Mouse (Mus musculus) liver, embryonic 13.5 days (tissue): ENCODE results near the gene Ino80. TPM values are rescaled to one million over a fixed set of nuclear protein-coding genes. Genes with fewer than 3 reads are reported as not detected.
A peak's percentile ranks its signal among the peaks of the same experiment; 100 is the strongest.

Experiments used
- ATAC-seq: fragments of 200-750 bp; cut with Nextera tagmentation; 2 replicates; pipeline ENCODE4 v1.8.0; 2017; ENCODE audit warnings: low read depth, mild to moderate bottlenecking, moderate number of reproducible peaks, moderate library complexity
- DNase-seq: peaks from one replicate; pipeline ENCODE4 v3.0.0; 2022
- H3K27ac ChIP-seq: fragments of 300-500 bp; sonication (generic); 2 replicates; pipeline ENCODE4 v1.5.1; 2015; ENCODE audit warnings: moderate library complexity, mild to moderate bottlenecking, inconsistent platforms
- H3K27me3 ChIP-seq: fragments of 300-500 bp; sonication (generic); 2 replicates; pipeline ENCODE4 v1.6.1; 2015; ENCODE audit warnings: mild to moderate bottlenecking, inconsistent platforms
- H3K36me3 ChIP-seq: fragments of 300-500 bp; sonication (generic); 2 replicates; pipeline ENCODE4 v1.6.1; 2015; ENCODE audit warnings: mild to moderate bottlenecking, inconsistent platforms
- H3K4me1 ChIP-seq: fragments of 300-500 bp; sonication (generic); replicated peaks from 2 replicates; pipeline ENCODE4 v1.6.1; 2015; ENCODE audit warnings: inconsistent platforms
- H3K4me2 ChIP-seq: fragments of 300-500 bp; sonication (generic); 2 replicates; pipeline ENCODE4 v1.6.1; 2015; ENCODE audit warnings: inconsistent platforms, mild to moderate bottlenecking, moderate library complexity
- H3K4me3 ChIP-seq: fragments of 300-500 bp; sonication (generic); replicated peaks from 2 replicates; pipeline ENCODE4 v1.5.1; 2015; ENCODE audit warnings: mild to moderate bottlenecking, inconsistent platforms
- H3K9ac ChIP-seq: fragments of 300-500 bp; sonication (generic); 2 replicates; pipeline ENCODE4 v1.6.1; 2015; ENCODE audit warnings: mild to moderate bottlenecking, inconsistent platforms
- H3K9me3 ChIP-seq: fragments of 300-500 bp; sonication (generic); replicated peaks from 2 replicates; pipeline ENCODE4 v1.6.1; 2016; ENCODE audit warnings: inconsistent platforms
- WGBS: fragments of 180-500 bp; shearing (Covaris S2); methylation state at CpG from one replicate; pipeline ENCODE4 v1.1.7; 2015; ENCODE audit not compliant: insufficient replicate concordance; 5-methylcytosine and 5-hydroxymethylcytosine counted together
- polyA plus RNA-seq: library from polyadenylated mRNA; unstranded; fragments of >200 nt; fragmentation: Nextera tagmentation; extraction: Ambion mirVana; gene quantifications from 2 replicates; pipeline ENCODE4 v1.2.1, GENCODE M21; 2015

Ino80 gene
- polyA plus RNA-seq, 1 experiment from 2014 or later = 2.0 TPM

- Histone ChIP-seq H3K36me3 (no peaks in the 10 kb centered on the region), H3K9me3 (no peaks in the 10 kb centered on the region), H3K27me3 (peaks cover 30% of the 10 kb centered on the region), H3K27ac (no peak overlapping the region), H3K4me2 (no peak overlapping the region), H3K4me3 (no peak overlapping the region), H3K4me1 (peaks cover 29% of the 10 kb centered on the region), H3K9ac (no peak overlapping the region)
- ATAC-seq (no peak), DNase-seq (no peak)
- 81% methylated on average over 3 of the region's 3 CpGs for WGBS
Measured at GRCm38 (mm10) chr2:119355089-119355488, 122.4 kb downstream of the Ino80 start.

DNA sequence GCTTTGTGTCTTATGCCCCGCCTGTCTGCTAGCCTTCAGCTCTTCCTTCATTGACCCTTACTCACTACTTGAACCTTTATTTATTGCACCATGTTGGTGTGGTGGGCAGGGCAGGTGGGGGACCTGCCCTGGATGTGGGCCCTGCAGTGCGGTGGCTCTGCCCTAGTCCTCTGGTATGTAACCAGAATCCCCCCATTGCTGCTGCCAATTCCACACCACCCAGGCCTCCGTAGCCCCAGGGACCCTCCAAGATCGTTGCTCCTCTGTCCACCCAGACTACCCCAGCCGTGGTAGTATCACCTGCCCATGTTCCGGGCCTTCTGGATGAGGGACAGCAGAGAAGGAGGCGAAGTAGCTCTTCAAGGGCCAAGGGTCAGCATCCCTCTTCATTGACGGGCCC, 123.8 kb downstream of the Ino80 start:
- peaks cover 41% of the 10 kb centered on the region for H3K27me3 ChIP-seq
- no peak overlapping the region for H3K4me3 ChIP-seq
- ATAC-seq = no peak
- H3K9ac ChIP-seq = no peak overlapping the region
- H3K4me1 ChIP-seq = peaks cover 24% of the 10 kb centered on the region
- no peaks in the 10 kb centered on the region for H3K9me3 ChIP-seq
- no peak overlapping the region for H3K27ac ChIP-seq
- no peaks in the 10 kb centered on the region for H3K36me3 ChIP-seq
- no peak overlapping the region for H3K4me2 ChIP-seq
- no peak for DNase-seq
- 78% methylated on average over 8 of the region's 8 CpGs for WGBS

DNA sequence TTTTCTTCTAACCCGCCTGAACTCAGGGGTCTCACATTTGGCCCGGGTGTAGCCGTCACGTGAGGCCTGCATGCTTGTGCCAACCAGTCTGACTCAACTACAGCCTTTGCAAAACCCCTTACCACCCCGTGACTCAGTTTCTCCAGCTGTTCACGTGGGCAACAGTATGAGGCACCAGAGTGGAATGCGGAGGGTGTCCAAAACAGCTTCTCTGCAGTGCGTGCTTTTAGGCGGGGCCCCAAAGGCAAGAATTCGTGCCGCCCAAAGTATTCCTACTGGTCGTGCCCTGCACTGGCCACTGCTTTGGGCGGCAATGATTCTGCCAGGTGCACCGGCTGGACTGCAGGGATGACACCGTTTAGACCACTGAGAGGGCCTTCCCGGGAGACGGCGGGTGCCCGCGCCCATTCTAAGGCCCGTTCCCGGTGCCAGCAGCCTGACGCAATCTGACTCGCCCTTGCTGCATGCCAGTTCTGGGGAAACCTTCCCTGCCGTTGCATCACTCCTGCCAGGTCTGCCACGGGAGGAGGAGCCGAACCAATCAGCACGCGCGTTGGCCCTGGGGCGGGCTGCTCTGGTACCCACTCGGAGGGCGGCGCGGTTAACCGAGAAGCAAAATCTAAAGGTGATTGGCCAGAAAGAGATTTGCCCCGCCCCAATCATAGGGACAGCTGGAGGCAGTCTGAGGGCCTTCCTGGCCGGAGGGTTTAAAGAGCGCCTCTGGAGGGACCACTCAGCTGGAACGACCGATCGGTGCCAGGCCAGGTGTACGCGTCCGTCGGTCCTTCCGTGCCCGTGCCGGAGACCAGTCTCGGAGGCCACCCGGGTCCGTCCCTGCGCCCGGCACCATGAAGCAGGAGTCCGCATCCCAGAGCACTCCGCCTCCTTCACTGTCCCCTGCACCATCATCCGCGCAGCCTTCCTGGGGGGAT, 126.7 kb downstream of the Ino80 start, which contains the start of gene Chac1:
Chac1 (plus strand) TSS at position 675 of the 932 bp plus-strand sequence.
- peaks cover 46% of the 10 kb centered on the region for H3K27me3 ChIP-seq
- 0 out of 2 replicates have a peak within 1 kb of the TSS, but pooled peaks have one; percentile 10 for H3K27ac ChIP-seq
- DNase-seq (peak; percentile 85), ATAC-seq (peak; percentile 96)
- H3K9ac ChIP-seq = peak within 1 kb of the TSS; percentile 75
- 7% methylated on average over 58 of the region's 58 CpGs for WGBS
- H3K4me1 ChIP-seq = peaks cover 15% of the 10 kb centered on the region
- H3K4me2 ChIP-seq = peak within 1 kb of the TSS; percentile 85
- H3K4me3 ChIP-seq = peak within 1 kb of the TSS; percentile 69
- no peaks in the 10 kb centered on the region for H3K9me3 ChIP-seq
- no peaks in the 10 kb centered on the region for H3K36me3 ChIP-seq

DNA sequence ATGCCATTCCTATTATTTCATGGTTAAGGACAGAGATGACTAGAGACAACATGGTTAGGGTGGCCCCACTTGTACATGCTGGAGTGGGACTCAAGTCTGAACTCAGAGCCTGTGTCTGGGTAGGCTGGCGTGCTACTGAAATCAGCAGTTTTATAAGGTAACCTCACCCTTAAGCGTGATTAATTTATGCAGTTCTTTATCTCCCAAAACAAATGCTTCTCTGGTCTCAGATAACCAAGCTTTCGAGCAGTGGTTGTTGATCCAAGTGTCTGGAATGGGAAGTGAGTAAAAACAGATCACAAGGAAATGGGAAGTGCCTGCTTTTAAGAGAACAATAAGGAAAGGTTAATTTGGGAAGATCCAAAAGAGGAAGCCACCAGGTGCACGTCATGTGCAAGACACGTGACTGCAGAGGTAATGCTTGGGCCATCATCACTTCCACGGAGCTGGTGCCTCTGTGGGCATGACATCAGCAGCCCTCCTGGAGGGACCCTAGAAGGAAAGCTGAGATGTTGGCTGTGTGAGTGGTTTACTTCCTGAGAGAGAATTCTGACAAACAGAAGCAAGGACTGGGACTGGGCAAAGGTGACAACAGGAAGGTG, 132.8 kb downstream of the Ino80 start:
- peaks cover 5% of the 10 kb centered on the region for H3K4me1 ChIP-seq
- no peak overlapping the region for H3K4me2 ChIP-seq
- H3K27ac ChIP-seq = no peak overlapping the region
- H3K9ac ChIP-seq = no peak overlapping the region
- no peak overlapping the region for H3K4me3 ChIP-seq
- no peaks in the 10 kb centered on the region for H3K9me3 ChIP-seq
- no peak for DNase-seq
- peaks cover 16% of the 10 kb centered on the region for H3K27me3 ChIP-seq
- WGBS = 15% methylated on average over 6 of the region's 6 CpGs
- no peaks in the 10 kb centered on the region for H3K36me3 ChIP-seq
- no peak for ATAC-seq

GRCm38 (mm10) chr2:119337425-119338265, 139.8 kb downstream of the Ino80 start:
- Histone ChIP-seq H3K4me3 (peak overlapping the region; percentile 64), H3K4me2 (peak overlapping the region; percentile 82), H3K9ac (peak overlapping the region; percentile 72), H3K27ac (peak overlapping the region; percentile 23; the same call in 1 of the 2 replicates), H3K4me1 (peaks cover 19% of the 10 kb centered on the region), H3K27me3 (peaks cover 38% of the 10 kb centered on the region), H3K36me3 (no peaks in the 10 kb centered on the region), H3K9me3 (no peaks in the 10 kb centered on the region)
- 6% methylated on average over 60 of the region's 60 CpGs for WGBS
- peak; percentile 69 for DNase-seq
- ATAC-seq = peak; percentile 81

DNA sequence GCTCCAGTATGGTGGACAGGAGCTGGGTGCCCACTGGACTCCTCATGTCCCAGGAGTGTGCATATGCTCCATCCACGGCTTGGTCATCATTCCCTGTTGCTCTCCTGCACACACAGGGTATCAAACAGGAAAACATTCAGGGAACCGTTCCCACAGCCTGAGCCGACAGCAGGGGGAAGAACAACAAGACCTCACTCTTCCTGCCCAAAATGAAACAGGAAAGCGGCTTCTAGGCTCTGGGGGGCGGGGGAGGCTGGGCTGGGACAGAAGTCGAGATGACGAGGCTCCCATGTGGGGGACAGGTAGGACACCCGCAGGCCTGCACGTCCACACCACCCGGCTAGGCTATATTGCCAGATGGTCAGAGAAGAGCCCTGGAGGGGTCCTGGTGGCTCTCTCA, 141.0 kb downstream of the Ino80 start:
- no peak for ATAC-seq
- H3K27ac ChIP-seq = no peak overlapping the region; the same call in 1 of the 2 replicates
- no peak overlapping the region for H3K4me2 ChIP-seq

DNA sequence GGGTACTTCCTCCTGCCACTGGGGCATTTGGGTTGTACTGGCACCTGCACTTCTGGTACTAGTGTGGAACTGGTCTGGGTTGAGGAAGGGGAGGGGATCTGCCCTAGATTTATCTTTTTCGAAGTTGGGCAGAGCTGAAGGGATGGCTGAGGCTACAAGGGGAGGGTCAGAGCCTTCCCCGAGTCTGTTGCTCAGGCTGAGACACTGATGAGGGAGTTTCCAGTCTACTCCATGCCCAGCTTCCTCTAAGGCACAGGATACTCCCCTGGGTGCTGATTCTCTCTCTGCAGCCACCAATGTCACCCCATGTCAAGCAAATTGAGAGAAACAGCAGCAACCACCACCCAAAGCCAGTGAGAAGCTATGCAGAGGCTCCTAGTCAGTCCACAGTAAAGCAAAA, 141.5 kb downstream of the Ino80 start:
- Histone ChIP-seq H3K36me3 (no peaks in the 10 kb centered on the region), H3K4me1 (peaks cover 19% of the 10 kb centered on the region), H3K9me3 (no peaks in the 10 kb centered on the region), H3K4me3 (no peak overlapping the region), H3K4me2 (no peak overlapping the region), H3K27ac (no peak overlapping the region), H3K9ac (no peak overlapping the region), H3K27me3 (peaks cover 54% of the 10 kb centered on the region)
- ATAC-seq (no peak), DNase-seq (no peak)
- 23% methylated on average over 2 of the region's 2 CpGs for WGBS

More for the DNA sequence above, 141.0 kb downstream of the Ino80 start:
- 38% methylated on average over 10 of the region's 10 CpGs for WGBS
- Histone ChIP-seq H3K9me3 (no peaks in the 10 kb centered on the region), H3K27me3 (peaks cover 50% of the 10 kb centered on the region), H3K36me3 (no peaks in the 10 kb centered on the region), H3K9ac (no peak overlapping the region), H3K4me3 (no peak overlapping the region), H3K4me1 (peaks cover 19% of the 10 kb centered on the region)
- no peak for DNase-seq

- no peaks in the 10 kb centered on the region for H3K36me3 ChIP-seq
- no peak overlapping the region for H3K9ac ChIP-seq
- no peak for ATAC-seq
- no peak overlapping the region for H3K27ac ChIP-seq
- H3K4me1 ChIP-seq = peaks cover 19% of the 10 kb centered on the region
- H3K9me3 ChIP-seq = no peaks in the 10 kb centered on the region
- peaks cover 59% of the 10 kb centered on the region for H3K27me3 ChIP-seq
- H3K4me2 ChIP-seq = no peak overlapping the region
- no peak overlapping the region for H3K4me3 ChIP-seq
- WGBS = 70% methylated on average over 1 of the region's 1 CpGs
- no peak for DNase-seq
Measured at GRCm38 (mm10) chr2:119335535-119335934, 142.0 kb downstream of the Ino80 start.

GRCm38 (mm10) chr2:119334964-119335525, 142.4 kb downstream of the Ino80 start:
- DNase-seq (no peak), ATAC-seq (no peak)
- H3K36me3 ChIP-seq = no peaks in the 10 kb centered on the region
- WGBS = 72% methylated on average over 7 of the region's 7 CpGs
- H3K27me3 ChIP-seq = peaks cover 64% of the 10 kb centered on the region
- no peak overlapping the region for H3K4me3 ChIP-seq
- H3K4me1 ChIP-seq = peaks cover 23% of the 10 kb centered on the region
- no peak overlapping the region for H3K9ac ChIP-seq
- no peak overlapping the region for H3K27ac ChIP-seq
- no peaks in the 10 kb centered on the region for H3K9me3 ChIP-seq
- no peak overlapping the region for H3K4me2 ChIP-seq

DNA sequence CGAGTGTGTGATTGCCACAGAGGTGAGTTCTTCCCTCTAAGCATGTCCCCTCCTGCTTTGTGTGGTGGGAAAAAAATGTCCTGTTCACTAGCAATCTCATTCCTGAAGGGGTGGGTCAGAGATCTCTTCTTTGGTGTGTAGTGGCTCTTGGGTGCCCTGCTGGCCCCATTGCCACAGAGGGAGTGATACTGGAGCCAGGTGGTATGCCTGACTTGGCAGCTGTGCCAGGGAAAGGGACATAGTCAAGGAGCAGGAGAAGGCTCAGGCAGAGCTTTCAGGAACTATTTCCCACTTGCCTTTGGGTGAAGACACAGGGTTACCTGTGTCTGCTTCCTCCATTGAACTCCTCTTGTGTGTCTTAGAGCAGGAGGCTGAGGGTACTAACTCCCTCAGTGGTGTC, 143.4 kb downstream of the Ino80 start:
- Histone ChIP-seq H3K36me3 (no peaks in the 10 kb centered on the region), H3K9me3 (no peaks in the 10 kb centered on the region), H3K4me1 (peaks cover 23% of the 10 kb centered on the region), H3K9ac (no peak overlapping the region), H3K27ac (no peak overlapping the region), H3K4me2 (no peak overlapping the region), H3K4me3 (no peak overlapping the region), H3K27me3 (peaks cover 73% of the 10 kb centered on the region)
- 61% methylated on average over 1 of the region's 1 CpGs for WGBS
- no peak for ATAC-seq
- no peak for DNase-seq
